Mouse (Mus musculus) gastrocnemius, adult 2 months (tissue): ENCODE results near the gene Cbr4. TPM values are rescaled to one million over a fixed set of nuclear protein-coding genes. Genes with fewer than 3 reads are reported as not detected.
A peak's percentile ranks its signal among the peaks of the same experiment; 100 is the strongest.

ENCODE experiments used
- DNase-seq: peaks from one replicate; pipeline ENCODE4 v3.0.0; 2022
- H3K27ac ChIP-seq: fragments of 200-600 bp; 2 replicates; pipeline ENCODE4 v1.8.1; 2022; ENCODE audit warnings: mild to moderate bottlenecking
- H3K4me3 ChIP-seq: fragments of 200-600 bp; 2 replicates; pipeline ENCODE4 v1.8.1; 2022; ENCODE audit warnings: mild to moderate bottlenecking, moderate library complexity
- CTCF ChIP-seq: fragments of 200-600 bp; IDR thresholded peaks from 2 replicates; pipeline ENCODE4 v1.8.1; 2022; ENCODE audit warnings: antibody characterized with exemption, mild to moderate bottlenecking, moderate library complexity
- intact Hi-C: fragments of 180-260 bp; cut with DNase I; formaldehyde crosslinking; loops from one replicate; pipeline ENCODE4 v1.15.1; 2025
- total RNA-seq, 2 experiments: library from RNA; stranded (reverse); gene quantifications; 2 replicates each; pipeline ENCODE4 v1.2.3; 2021

The Cbr4 gene
- total RNA-seq, 2 experiments from 2014 or later = 31.5 to 42.1 TPM

DNA sequence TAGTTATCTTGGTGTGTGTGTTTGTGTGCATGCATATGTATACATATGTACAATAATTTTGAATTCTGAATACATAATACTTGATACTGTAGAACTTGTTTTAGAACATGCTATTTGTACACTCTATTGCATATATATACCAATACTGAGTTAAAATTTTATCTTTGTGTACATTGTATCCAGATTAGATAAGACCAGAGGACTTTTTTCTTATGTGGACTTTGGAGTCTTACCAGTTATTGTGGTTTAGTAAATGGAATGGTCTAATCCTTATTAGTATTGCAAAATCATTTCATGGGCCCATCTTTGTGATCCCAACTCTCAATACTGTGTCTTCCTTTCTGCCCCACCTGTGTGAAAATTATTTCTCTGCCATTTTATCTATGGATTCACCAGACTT, 14.7 kb downstream of the Cbr4 start:
- TF ChIP-seq CTCF = no peak
- H3K27ac ChIP-seq = no peak overlapping the region
- DNase-seq = no peak
- intact Hi-C loops = no loop called here
- no peak overlapping the region for H3K4me3 ChIP-seq

DNA sequence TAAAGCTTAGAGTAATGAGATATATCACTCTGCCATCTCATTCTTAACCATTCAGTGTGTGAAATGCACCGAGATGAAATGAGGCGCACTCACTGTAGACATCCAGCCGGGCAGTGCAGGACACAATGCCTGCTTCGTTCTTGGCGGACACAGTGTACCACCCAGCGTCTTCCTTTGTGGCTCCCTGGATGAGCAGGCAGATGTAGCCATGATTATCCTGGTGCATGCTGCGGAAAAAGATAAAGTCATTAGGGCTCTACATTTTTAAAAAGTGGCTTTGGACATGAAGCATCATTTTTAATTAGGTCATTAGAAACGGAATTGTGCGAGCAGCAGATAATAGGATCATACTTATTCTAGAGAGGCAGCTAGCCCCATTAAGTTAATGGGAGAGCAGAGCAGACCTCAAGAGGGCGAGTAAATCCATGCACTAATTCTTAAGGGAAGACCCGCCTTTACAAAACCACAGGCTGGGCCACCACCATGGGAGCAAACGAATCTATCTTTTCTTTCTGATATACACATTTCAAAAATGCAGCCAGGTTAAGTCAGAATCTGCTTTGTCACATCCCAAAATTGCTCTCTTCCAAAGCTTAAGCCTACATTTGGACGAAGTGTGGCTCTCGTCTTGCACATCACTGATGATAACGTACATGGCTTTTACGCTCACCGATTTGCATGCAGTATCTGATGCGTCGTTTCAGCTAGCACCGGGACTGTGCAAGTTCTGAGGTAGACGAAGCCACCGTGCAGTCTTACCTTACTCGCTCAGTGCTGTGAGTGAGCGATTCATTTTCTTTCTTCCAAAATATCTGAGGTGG, 27.8 kb downstream of the Cbr4 start:
- Histone ChIP-seq H3K4me3 (no peak overlapping the region), H3K27ac (no peak overlapping the region)
- no peak for DNase-seq
- no peak for TF ChIP-seq CTCF
- intact Hi-C loops = loop anchor here (5.0 to 10.0 kb wide), 2 partner anchors 391 to 473 kb away; no protein-coding TSS in a partner anchor

DNA sequence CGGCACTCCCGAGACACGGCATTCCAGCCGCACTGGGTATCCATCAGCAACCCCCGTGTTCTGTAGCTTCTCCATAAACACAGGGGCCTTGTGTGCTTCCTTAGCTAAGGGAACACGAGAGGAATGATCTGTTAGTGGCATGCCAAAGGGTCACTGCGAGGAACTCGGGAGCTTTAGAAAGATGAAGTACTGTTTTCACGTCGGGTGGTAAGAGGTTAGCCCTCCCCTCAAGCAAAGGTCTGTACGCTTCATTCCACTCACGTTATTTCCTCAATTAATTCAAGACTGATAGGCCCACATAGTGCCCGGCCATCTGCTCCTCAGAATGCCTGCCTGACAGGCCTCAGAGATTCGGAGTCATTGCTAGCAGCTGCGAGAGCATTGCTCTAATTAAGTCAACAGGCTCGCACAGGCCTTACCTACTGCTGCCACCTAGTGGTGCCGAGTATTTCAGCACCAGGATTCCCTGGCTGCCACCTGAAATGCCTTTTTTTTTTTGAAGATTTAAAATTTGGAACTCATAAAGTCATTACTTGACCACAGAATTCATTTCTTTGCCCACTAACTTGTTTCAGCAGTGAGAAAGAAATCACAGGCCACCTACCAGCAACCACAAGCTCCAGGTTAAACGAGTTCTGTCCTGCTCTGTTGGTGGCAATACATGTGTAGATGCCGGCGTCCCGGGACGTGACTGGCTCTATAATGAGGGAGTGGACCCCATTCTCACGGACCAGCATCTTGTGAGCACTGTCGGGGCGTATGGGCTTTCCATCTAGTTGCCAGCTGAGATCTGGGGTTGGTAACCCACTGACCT, 28.6 kb downstream of the Cbr4 start:
- TF ChIP-seq CTCF = peak; percentile 93
- Histone ChIP-seq H3K27ac (0 out of 2 replicates have a peak overlapping the region, but pooled peaks have one; percentile 9), H3K4me3 (no peak overlapping the region)
- intact Hi-C loops = loop anchor here (5.0 to 10.0 kb wide), 2 partner anchors 391 to 474 kb away; no protein-coding TSS in a partner anchor
- DNase-seq = peak; percentile 78

DNA sequence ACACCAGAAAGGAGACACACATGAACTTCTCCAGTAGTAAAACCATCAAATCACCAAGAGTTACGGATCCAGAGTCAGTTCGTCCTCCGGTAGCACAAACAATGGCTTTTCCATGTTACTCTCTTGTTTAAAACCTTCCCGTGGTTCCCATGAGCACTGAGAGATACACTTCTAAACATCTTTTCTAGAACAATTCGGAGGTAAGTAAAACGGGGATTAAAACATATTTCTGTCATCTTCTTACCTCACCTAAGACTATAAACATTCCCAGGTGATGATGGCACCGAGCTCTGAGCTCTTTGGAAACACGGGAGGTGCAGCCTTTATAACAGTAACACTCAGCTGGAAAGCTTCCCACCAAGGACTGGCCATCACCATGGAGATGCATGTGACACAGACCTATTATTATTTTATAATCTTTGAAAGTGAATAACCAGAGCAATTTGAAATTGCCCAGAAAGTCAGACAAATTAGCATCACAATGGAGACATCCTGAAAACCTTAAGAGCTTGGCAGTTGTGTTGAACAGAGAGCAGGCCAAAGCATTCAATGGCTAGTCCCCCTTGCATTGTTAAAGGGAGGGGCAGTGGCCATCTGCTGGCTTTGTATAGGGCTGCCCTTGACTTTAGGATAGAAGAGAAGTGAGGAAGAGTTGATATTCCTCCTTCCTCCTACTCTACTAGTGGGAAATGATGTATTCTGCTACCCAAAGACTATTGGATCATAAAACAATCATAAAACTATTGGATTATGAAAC, 29.4 kb downstream of the Cbr4 start:
- intact Hi-C loops = loop anchor here (5.0 to 10.0 kb wide), 2 partner anchors 392 to 475 kb away; no protein-coding TSS in a partner anchor
- no peak for DNase-seq
- TF ChIP-seq CTCF = no peak
- H3K27ac ChIP-seq = no peak overlapping the region
- H3K4me3 ChIP-seq = no peak overlapping the region

DNA sequence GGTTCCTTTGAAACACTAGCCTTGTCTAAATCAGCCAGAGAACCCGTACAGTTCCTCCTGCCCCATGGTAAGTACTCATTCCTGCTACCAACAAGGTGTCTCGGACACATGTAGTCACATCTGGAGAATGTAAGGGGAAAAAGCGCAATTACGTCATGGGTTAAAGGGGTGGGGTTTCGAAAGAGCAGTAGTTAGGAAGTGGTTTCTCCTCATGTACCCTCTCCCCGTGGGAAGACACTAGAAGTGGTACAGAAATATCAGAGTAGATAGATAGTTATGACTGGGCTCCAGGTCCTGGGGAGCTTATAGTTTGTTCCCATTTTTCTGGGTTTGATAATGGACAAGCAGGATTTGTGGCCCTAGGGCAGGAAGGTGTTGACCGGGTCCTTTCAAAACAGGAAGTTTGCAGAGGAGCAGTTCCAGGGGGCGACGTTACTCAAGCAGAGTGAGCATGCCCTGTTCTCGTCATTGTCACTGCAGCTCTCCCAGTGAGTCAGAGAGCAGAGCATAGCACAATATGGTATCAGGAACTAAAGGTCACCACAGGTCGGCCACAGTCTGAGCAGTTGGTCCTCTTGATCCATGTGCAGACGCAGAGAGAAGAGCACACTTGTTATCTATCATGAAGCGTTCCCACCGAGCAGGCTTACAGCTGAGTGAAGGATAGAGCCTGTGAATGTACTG, 30.1 kb downstream of the Cbr4 start:
- no peak overlapping the region for H3K4me3 ChIP-seq
- intact Hi-C loops = loop anchor here (5.0 to 10.0 kb wide), 2 partner anchors 393 to 475 kb away; no protein-coding TSS in a partner anchor
- no peak overlapping the region for H3K27ac ChIP-seq
- DNase-seq = no peak
- TF ChIP-seq CTCF = no peak

DNA sequence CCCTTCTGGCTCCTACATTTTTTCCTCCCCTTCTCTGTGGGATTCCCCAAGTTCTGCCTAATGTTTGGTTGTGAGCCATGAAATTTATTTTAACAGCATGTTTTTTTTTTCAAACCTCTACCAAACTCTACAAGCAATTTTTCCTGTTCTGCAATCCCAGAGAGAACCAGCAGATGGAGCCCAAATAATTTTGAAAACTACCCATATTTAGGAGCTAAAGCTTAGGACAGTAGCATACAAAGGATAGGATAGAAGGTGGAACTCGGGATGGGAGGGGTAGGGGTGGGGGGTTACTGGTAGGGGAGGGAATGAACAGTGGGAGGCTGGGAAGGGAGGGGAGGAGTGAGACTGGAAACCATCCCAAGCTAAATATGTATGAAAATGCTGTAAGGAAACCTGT, 34.6 kb downstream of the Cbr4 start:
- peak; percentile 62 for TF ChIP-seq CTCF
- intact Hi-C loops = no loop called here
- Histone ChIP-seq H3K27ac (no peak overlapping the region), H3K4me3 (no peak overlapping the region)
- no peak for DNase-seq

DNA sequence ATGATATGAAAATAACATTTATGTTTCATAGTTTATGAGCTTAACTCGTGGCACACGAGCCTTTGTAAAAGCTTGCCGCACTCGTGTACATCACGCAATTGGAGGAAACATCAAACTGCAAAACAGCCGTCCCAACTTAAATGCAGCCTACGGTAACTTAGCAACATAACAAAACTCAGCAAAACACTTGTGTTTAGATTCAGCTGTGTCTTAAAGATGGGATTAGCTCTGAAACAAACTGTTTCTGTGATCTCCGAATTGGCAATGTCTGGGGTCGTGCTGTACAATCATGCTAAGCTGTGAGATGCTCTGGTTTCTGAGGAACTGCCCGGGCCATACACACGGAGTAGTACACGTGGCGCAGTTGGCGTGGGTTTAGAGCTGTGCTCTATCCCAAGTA, 39.5 kb downstream of the Cbr4 start:
- intact Hi-C loops = no loop called here
- no peak overlapping the region for H3K4me3 ChIP-seq
- no peak for DNase-seq
- H3K27ac ChIP-seq = no peak overlapping the region
- no peak for TF ChIP-seq CTCF

DNA sequence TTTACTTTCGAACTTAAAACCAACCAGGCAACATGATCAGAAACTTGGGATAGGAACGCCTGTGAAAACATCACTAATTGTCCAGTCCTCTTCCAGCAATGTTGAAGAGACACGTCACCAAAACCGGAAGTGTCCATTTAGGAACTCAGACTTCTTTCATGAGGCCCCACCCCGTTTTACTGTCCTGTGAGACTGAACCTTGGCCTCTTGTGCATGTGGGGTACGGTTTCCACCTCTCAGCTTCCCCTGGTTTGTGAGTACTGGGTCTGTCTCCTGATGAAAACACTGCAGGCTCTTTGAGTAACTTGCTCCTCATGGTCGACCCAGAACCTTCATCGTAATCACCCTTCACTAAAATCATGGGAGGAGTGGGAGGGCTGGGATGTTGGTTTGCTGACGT, 40.7 kb downstream of the Cbr4 start:
- H3K4me3 ChIP-seq = no peak overlapping the region
- intact Hi-C loops = no loop called here
- no peak overlapping the region for H3K27ac ChIP-seq
- no peak for DNase-seq
- TF ChIP-seq CTCF = no peak

DNA sequence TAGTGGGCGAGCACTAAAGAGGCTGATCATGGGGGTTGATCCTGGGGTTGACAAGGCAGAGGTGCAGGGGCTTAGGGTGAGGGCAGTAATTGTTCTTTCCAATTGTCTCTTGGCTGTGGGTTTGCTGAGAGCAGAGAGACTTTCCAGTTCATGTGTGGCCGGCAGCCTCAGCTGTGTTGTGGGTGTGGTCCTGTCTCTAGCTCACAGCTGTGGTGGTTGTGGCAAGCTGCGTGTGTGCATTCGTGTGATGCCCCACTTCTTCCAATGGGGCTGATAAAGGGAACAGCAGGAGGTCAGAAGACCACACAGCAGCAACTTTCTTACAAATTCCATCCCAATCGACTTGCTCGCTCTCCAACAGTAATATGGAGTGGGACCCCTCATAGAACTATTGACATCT, 41.1 kb downstream of the Cbr4 start:
- Histone ChIP-seq H3K27ac (no peak overlapping the region), H3K4me3 (no peak overlapping the region)
- DNase-seq = no peak
- TF ChIP-seq CTCF = no peak
- intact Hi-C loops = no loop called here

DNA sequence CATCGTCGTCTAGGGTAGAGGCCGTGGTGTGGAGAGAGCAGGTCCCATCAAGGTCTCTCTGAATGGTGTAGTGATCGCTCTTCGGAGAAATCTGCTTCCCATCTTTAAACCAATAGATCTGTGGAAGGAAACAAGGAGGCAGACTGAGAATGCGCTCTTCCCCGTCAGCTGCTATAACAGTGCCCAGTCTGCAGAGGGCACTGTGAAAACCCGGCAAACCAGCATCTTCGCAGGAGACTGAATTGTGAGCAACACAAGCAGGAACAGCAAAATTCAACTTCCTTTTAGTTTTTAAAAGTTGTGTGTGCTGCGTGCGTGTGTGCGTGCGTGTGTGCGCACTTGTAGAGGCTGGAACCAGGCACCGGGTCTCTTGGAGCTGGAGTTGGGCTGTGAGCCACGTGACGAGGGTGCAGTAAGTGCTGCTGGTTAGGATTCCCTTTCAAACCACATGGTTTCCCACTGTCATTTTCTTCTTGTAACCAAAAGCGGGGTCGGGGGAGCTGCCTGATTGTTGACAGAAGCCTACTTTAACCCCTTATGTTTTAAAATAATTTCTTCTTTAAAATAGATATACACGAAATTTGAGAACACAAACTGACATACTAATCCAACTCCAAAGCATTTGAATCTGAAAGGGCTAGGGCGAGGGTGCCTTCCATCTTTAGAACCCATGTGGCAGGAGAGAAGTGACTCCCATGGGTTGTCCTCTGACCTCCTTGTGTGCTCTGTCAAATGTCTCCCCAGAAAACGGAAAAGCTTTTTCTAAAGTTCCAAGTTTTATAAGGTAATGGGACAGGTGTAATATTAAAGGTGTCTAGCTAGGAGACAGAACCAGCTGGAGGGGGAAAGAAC, 44.6 kb downstream of the Cbr4 start:
- no peak for DNase-seq
- intact Hi-C loops = no loop called here
- Histone ChIP-seq H3K4me3 (no peak overlapping the region), H3K27ac (no peak overlapping the region)
- peak; percentile 55 for TF ChIP-seq CTCF

DNA sequence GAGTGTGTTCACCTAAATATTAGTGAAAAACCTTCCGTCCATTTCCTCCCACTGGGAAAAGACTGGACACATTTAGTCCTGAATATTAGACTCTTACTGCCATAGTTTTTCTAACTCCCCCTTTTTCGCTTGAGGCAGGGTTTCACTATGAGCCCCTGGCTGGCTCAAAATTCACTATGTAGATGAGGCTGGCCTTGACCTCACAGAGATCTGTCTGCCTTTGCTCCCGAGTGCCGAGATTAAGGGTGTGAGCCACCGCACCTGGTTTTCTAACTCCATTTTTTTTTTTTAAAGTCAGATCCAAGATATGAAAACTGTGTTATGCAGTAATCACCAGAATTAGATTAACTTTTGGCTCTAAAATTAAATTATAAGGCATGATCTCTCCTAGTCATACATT, 45.3 kb downstream of the Cbr4 start:
- intact Hi-C loops = no loop called here

More for the DNA sequence above, 45.3 kb downstream of the Cbr4 start:
- no peak overlapping the region for H3K27ac ChIP-seq
- no peak overlapping the region for H3K4me3 ChIP-seq
- TF ChIP-seq CTCF = no peak
- DNase-seq = no peak
